Mouse (Mus musculus): ENCODE data around the gene Mrps6. TPM values are rescaled to one million over a fixed set of nuclear protein-coding genes. Genes with fewer than 3 reads are reported as not detected.

Gene Mrps6
- polyA plus RNA-seq, 1 experiment from 2014 or later: 72.9 TPM

- peak overlapping the region; percentile 94 for H3K4me2 ChIP-seq (ENCODE audit: low read depth, low read length)
- WGBS: 2% methylated on average over 58 of the region's 63 CpGs
- H3K27ac ChIP-seq (ENCODE audit: low read length): peak overlapping the region; percentile 86; the same call in 1 of the 2 replicates
- peaks cover 10% of the 10 kb centered on the region for H3K4me1 ChIP-seq (ENCODE audit: control insufficient read depth, insufficient read depth, low read length)
- H3K36me3 ChIP-seq (ENCODE audit: control insufficient read depth, insufficient read depth, low read length): no peaks in the 10 kb centered on the region
- peaks cover 2% of the 10 kb centered on the region; the same call in 1 of the 2 replicates for H3K9me3 ChIP-seq (replicated peaks; ENCODE audit: control insufficient read depth, low read length)
- H3K4me3 ChIP-seq (replicated peaks; ENCODE audit: low read length): peak overlapping the region; percentile 90
- no peak; the same call in 1 of the 2 replicates for ATAC-seq (ENCODE audit: insufficient read depth, low FRiP score)
- peak overlapping the region; percentile 89 for H3K9ac ChIP-seq (ENCODE audit: low read length)
- no peaks in the 10 kb centered on the region for H3K27me3 ChIP-seq (ENCODE audit: control insufficient read depth, insufficient read depth, low read length)
These were observed 862 bp downstream of the Mrps6 start for GRCm38 (mm10) chr16:92058644-92059620.

DNA sequence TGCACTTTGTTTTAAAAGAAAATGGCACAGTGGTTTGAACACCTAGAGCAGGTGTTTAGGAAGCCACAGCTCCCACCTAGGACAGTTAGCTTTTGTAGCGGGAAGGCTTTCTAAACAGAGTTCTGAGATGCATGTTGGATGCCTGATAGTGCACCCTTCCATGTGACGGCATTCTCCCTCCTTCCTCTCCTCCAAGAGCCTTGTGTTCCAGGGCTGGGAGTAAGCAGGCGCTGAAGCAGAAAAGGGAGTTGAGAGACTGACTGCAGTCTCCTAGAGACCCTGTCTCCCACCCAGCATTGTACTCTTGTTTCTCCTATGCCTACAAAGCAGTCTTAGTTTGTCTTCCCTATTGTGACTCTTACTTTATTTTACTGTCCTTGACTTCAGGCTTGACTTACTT is 2.1 kb downstream of the Mrps6 start:
- 71% methylated on average over 3 of the region's 3 CpGs for WGBS
- H3K27me3 ChIP-seq (ENCODE audit: control insufficient read depth, insufficient read depth, low read length): no peaks in the 10 kb centered on the region
- H3K4me1 ChIP-seq (ENCODE audit: control insufficient read depth, insufficient read depth, low read length): peaks cover 10% of the 10 kb centered on the region
- no peak for ATAC-seq (ENCODE audit: insufficient read depth, low FRiP score)
- H3K9me3 ChIP-seq (replicated peaks; ENCODE audit: control insufficient read depth, low read length): no peaks in the 10 kb centered on the region
- no peak overlapping the region for H3K4me3 ChIP-seq (replicated peaks; ENCODE audit: low read length)
- H3K9ac ChIP-seq (ENCODE audit: low read length): no peak overlapping the region
- H3K27ac ChIP-seq (ENCODE audit: low read length): no peak overlapping the region
- H3K36me3 ChIP-seq (ENCODE audit: control insufficient read depth, insufficient read depth, low read length): no peaks in the 10 kb centered on the region
- H3K4me2 ChIP-seq (ENCODE audit: low read depth, low read length): no peak overlapping the region

DNA sequence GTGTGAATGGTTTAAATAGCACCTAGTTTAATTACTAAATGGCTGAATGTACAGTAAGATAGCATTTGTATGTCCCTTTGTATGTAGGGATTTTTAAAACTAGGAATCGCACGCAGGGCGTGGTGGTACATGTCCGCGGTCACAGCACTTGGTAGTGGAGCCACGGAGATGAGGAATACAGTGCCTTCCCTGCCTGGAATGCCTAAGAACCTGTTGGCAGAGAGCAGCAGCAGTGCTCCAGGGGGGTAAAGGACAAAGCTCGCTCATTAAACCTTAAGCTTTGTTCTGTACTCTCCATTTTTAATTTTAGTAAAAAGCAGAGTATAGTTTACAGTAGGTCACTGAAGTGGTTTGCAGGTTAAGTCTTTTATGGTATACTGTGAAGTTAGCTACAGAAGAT is 3.5 kb downstream of the Mrps6 start:
- no peak for ATAC-seq (ENCODE audit: insufficient read depth, low FRiP score)
- 87% methylated on average over 7 of the region's 7 CpGs for whole genome bisulfite sequencing

GRCm38 (mm10) chr16:92062832-92063231 is 4.8 kb downstream of the Mrps6 start:
- 86% methylated on average over 1 of the region's 1 CpGs for WGBS
- no peak overlapping the region for H3K4me3 ChIP-seq (replicated peaks; ENCODE audit: low read length)
- no peak overlapping the region for H3K4me2 ChIP-seq (ENCODE audit: low read depth, low read length)
- H3K36me3 ChIP-seq (ENCODE audit: control insufficient read depth, insufficient read depth, low read length): no peaks in the 10 kb centered on the region
- H3K9ac ChIP-seq (ENCODE audit: low read length): no peak overlapping the region
- ATAC-seq (ENCODE audit: insufficient read depth, low FRiP score): no peak
- H3K27ac ChIP-seq (ENCODE audit: low read length): no peak overlapping the region
- H3K4me1 ChIP-seq (ENCODE audit: control insufficient read depth, insufficient read depth, low read length): peaks cover 10% of the 10 kb centered on the region
- H3K27me3 ChIP-seq (ENCODE audit: control insufficient read depth, insufficient read depth, low read length): no peaks in the 10 kb centered on the region
- H3K9me3 ChIP-seq (replicated peaks; ENCODE audit: control insufficient read depth, low read length): no peaks in the 10 kb centered on the region

More for the DNA sequence above, 3.5 kb downstream of the Mrps6 start:
- Histone ChIP-seq H3K9me3 (replicated peaks; ENCODE audit: control insufficient read depth, low read length) (no peaks in the 10 kb centered on the region), H3K4me1 (ENCODE audit: control insufficient read depth, insufficient read depth, low read length) (peaks cover 10% of the 10 kb centered on the region), H3K27ac (ENCODE audit: low read length) (no peak overlapping the region), H3K36me3 (ENCODE audit: control insufficient read depth, insufficient read depth, low read length) (no peaks in the 10 kb centered on the region), H3K27me3 (ENCODE audit: control insufficient read depth, insufficient read depth, low read length) (no peaks in the 10 kb centered on the region), H3K4me3 (replicated peaks; ENCODE audit: low read length) (no peak overlapping the region), H3K9ac (ENCODE audit: low read length) (no peak overlapping the region), H3K4me2 (ENCODE audit: low read depth, low read length) (no peak overlapping the region)

DNA sequence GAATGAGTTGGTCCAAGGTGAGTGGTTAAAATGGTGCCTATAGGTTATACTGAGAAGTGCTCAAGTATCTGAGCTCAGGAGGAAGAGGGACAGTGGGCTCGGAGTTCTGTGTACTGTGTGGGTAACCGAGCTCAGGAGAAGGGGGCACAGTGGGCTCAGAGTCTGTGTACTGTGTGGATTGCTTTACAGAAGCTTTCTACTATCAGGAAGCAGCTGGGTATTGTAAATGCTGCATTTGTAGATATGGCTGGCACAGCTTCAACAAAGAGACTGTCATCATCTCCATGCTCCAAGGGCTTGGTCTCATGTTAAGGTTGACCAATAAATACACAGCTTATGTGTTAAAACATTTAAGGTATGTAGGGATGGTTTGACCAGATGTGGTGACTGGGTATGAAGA is 6.7 kb downstream of the Mrps6 start:
- peaks cover 3% of the 10 kb centered on the region; the same call in 1 of the 2 replicates for H3K4me1 ChIP-seq (ENCODE audit: control insufficient read depth, insufficient read depth, low read length)
- no peaks in the 10 kb centered on the region for H3K36me3 ChIP-seq (ENCODE audit: control insufficient read depth, insufficient read depth, low read length)
- 87% methylated on average over 2 of the region's 2 CpGs for whole genome bisulfite sequencing
- no peaks in the 10 kb centered on the region for H3K27me3 ChIP-seq (ENCODE audit: control insufficient read depth, insufficient read depth, low read length)
- H3K27ac ChIP-seq (ENCODE audit: low read length): no peak overlapping the region
- H3K4me3 ChIP-seq (replicated peaks; ENCODE audit: low read length): no peak overlapping the region
- no peak overlapping the region for H3K4me2 ChIP-seq (ENCODE audit: low read depth, low read length)
- no peak for ATAC-seq (ENCODE audit: insufficient read depth, low FRiP score)
- no peak overlapping the region for H3K9ac ChIP-seq (ENCODE audit: low read length)
- H3K9me3 ChIP-seq (replicated peaks; ENCODE audit: control insufficient read depth, low read length): no peaks in the 10 kb centered on the region

GRCm38 (mm10) chr16:92070338-92070737 is 12.3 kb downstream of the Mrps6 start:
- H3K4me3 ChIP-seq (replicated peaks; ENCODE audit: low read length): no peak overlapping the region
- no peak overlapping the region for H3K4me2 ChIP-seq (ENCODE audit: low read depth, low read length)
- H3K9ac ChIP-seq (ENCODE audit: low read length): no peak overlapping the region
- H3K9me3 ChIP-seq (replicated peaks; ENCODE audit: control insufficient read depth, low read length): no peaks in the 10 kb centered on the region
- WGBS: 82% methylated on average over 8 of the region's 8 CpGs
- no peak overlapping the region for H3K27ac ChIP-seq (ENCODE audit: low read length)
- H3K36me3 ChIP-seq (ENCODE audit: control insufficient read depth, insufficient read depth, low read length): no peaks in the 10 kb centered on the region
- H3K27me3 ChIP-seq (ENCODE audit: control insufficient read depth, insufficient read depth, low read length): no peaks in the 10 kb centered on the region
- no peak for ATAC-seq (ENCODE audit: insufficient read depth, low FRiP score)
- H3K4me1 ChIP-seq (ENCODE audit: control insufficient read depth, insufficient read depth, low read length): no peaks in the 10 kb centered on the region

GRCm38 (mm10) chr16:92076797-92077196 is 18.7 kb downstream of the Mrps6 start:
- H3K4me2 ChIP-seq (ENCODE audit: low read depth, low read length): no peak overlapping the region
- ATAC-seq (ENCODE audit: insufficient read depth, low FRiP score): no peak
- 89% methylated on average over 8 of the region's 8 CpGs for WGBS
- no peaks in the 10 kb centered on the region for H3K9me3 ChIP-seq (replicated peaks; ENCODE audit: control insufficient read depth, low read length)
- peaks cover 4% of the 10 kb centered on the region; the same call in 1 of the 2 replicates for H3K36me3 ChIP-seq (ENCODE audit: control insufficient read depth, insufficient read depth, low read length)
- H3K4me1 ChIP-seq (ENCODE audit: control insufficient read depth, insufficient read depth, low read length): no peaks in the 10 kb centered on the region
- no peaks in the 10 kb centered on the region for H3K27me3 ChIP-seq (ENCODE audit: control insufficient read depth, insufficient read depth, low read length)
- H3K9ac ChIP-seq (ENCODE audit: low read length): no peak overlapping the region
- H3K4me3 ChIP-seq (replicated peaks; ENCODE audit: low read length): no peak overlapping the region
- no peak overlapping the region for H3K27ac ChIP-seq (ENCODE audit: low read length)

GRCm38 (mm10) chr16:92083771-92084453 is 25.8 kb downstream of the Mrps6 start:
- Histone ChIP-seq H3K27ac (ENCODE audit: low read length) (no peak overlapping the region), H3K4me2 (ENCODE audit: low read depth, low read length) (no peak overlapping the region), H3K9ac (ENCODE audit: low read length) (no peak overlapping the region), H3K4me3 (replicated peaks; ENCODE audit: low read length) (no peak overlapping the region), H3K27me3 (ENCODE audit: control insufficient read depth, insufficient read depth, low read length) (no peaks in the 10 kb centered on the region), H3K4me1 (ENCODE audit: control insufficient read depth, insufficient read depth, low read length) (no peaks in the 10 kb centered on the region), H3K36me3 (ENCODE audit: control insufficient read depth, insufficient read depth, low read length) (no peaks in the 10 kb centered on the region), H3K9me3 (replicated peaks; ENCODE audit: control insufficient read depth, low read length) (no peaks in the 10 kb centered on the region)
- WGBS: 83% methylated on average over 10 of the region's 10 CpGs
- no peak for ATAC-seq (ENCODE audit: insufficient read depth, low FRiP score)

DNA sequence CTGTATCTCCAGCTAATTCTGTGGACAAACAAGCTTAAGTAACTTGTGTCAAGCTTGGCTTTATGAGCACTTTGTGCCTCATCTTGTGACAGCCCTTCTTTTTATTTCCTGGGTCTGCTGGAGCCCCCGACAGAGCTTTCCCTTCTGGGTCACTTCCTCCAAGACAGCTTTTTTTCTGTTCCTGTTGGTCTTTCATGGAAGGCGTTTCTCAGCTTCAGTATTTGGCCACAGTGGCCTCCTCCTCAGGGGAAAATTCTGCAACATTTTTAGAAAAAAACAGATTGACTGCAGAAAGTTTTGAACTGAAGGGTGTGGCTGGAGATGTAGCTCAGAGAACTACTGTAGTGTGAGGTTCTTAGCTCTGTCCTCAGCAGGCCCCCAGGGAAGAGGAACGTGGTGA is 31.2 kb downstream of the Mrps6 start:
- Histone ChIP-seq H3K4me3 (replicated peaks; ENCODE audit: low read length) (no peak overlapping the region), H3K4me1 (ENCODE audit: control insufficient read depth, insufficient read depth, low read length) (no peaks in the 10 kb centered on the region), H3K36me3 (ENCODE audit: control insufficient read depth, insufficient read depth, low read length) (no peaks in the 10 kb centered on the region), H3K9me3 (replicated peaks; ENCODE audit: control insufficient read depth, low read length) (no peaks in the 10 kb centered on the region), H3K9ac (ENCODE audit: low read length) (no peak overlapping the region), H3K27me3 (ENCODE audit: control insufficient read depth, insufficient read depth, low read length) (no peaks in the 10 kb centered on the region), H3K27ac (ENCODE audit: low read length) (no peak overlapping the region), H3K4me2 (ENCODE audit: low read depth, low read length) (no peak overlapping the region)
- WGBS: 64% methylated on average over 3 of the region's 3 CpGs
- no peak for ATAC-seq (ENCODE audit: insufficient read depth, low FRiP score)
